Mouse (Mus musculus): Measurements from ENCODE around the gene Gm21994.
"Not testable (repeated sequence)": the region's sequence is repeated elsewhere in the genome, so short reads cannot be mapped to it uniquely, and the experiment has no call there.

Gene Gm21994

GRCm38 (mm10) chr2:150255491-150255890, at the start of gene Gm21994:
TSS of gene Gm21994 (minus strand) at chr2:150255591.
- DNase-seq (ENCODE audit: low spot score), result not testable (repeated sequence)

GRCm38 (mm10) chr2:150299096-150299495, 43.7 kb upstream of the Gm21994 start:
- no peak for DNase-seq (ENCODE audit: low spot score)

- no peak for DNase-seq (ENCODE audit: low spot score)
Observed at GRCm38 (mm10) chr2:150293669-150294068, 38.3 kb upstream of the Gm21994 start.

GRCm38 (mm10) chr2:150257291-150257690, 1.9 kb upstream of the Gm21994 start, which contains the start of gene Gm14124:
TSS of gene Gm14124 (plus strand) at chr2:150257517.
- peak; percentile 88 for DNase-seq (ENCODE audit: low spot score)

- peak; percentile 70 for DNase-seq (ENCODE audit: low spot score)
Observed at GRCm38 (mm10) chr2:150256861-150257260, 1.5 kb upstream of the Gm21994 start.

- DNase-seq (ENCODE audit: low spot score), result no peak
Observed at GRCm38 (mm10) chr2:150243211-150243610, 12.2 kb downstream of the Gm21994 start.

- DNase-seq (ENCODE audit: low spot score), result not testable (repeated sequence)
Observed at GRCm38 (mm10) chr2:150223263-150223662, 32.1 kb downstream of the Gm21994 start.

GRCm38 (mm10) chr2:150218363-150218725, 37.0 kb downstream of the Gm21994 start:
- not testable (repeated sequence) for DNase-seq (ENCODE audit: low spot score)

GRCm38 (mm10) chr2:150217600-150218362, 37.6 kb downstream of the Gm21994 start, which contains the start of gene Zfp937:
TSS of gene Zfp937 (plus strand) at chr2:150218073.
- peak; percentile 82 for DNase-seq (ENCODE audit: low spot score)
